Mouse (Mus musculus) kidney, postnatal 0 days (tissue): ENCODE results near the gene Lrrc29. TPM values are rescaled to one million over a fixed set of nuclear protein-coding genes. Genes with fewer than 3 reads are reported as not detected.

Experiments used
- ATAC-seq: fragments of 200-750 bp; cut with Nextera tagmentation; replicated peaks from 2 replicates; pipeline ENCODE4 v1.8.0; 2017; ENCODE audit warnings: low read depth, moderate number of reproducible peaks, moderate TSS enrichment, moderate library complexity; ENCODE audit not compliant: low FRiP score
- DNase-seq: peaks from one replicate; pipeline ENCODE4 v3.0.0-alpha.2; 2016; ENCODE audit warnings: low spot score
- H3K27ac ChIP-seq: fragments of 300-500 bp; sonication (generic); 2 replicates; pipeline ENCODE4 v1.5.1; 2014; ENCODE audit warnings: mild to moderate bottlenecking
- H3K27me3 ChIP-seq: fragments of 300-500 bp; sonication (generic); 2 replicates; pipeline ENCODE4 v1.6.1; 2014; ENCODE audit warnings: low read length, mixed read lengths; ENCODE audit not compliant: insufficient read depth
- H3K36me3 ChIP-seq: fragments of 300-500 bp; sonication (generic); 2 replicates; pipeline ENCODE4 v1.6.1; 2014; ENCODE audit warnings: low read length, mixed read lengths; ENCODE audit not compliant: insufficient read depth
- H3K4me1 ChIP-seq: fragments of 300-500 bp; sonication (generic); replicated peaks from 2 replicates; pipeline ENCODE4 v1.6.1; 2014; ENCODE audit warnings: antibody characterized with exemption, low read length, mixed read lengths; ENCODE audit not compliant: insufficient read depth
- H3K4me2 ChIP-seq: fragments of 300-500 bp; sonication (generic); 2 replicates; pipeline ENCODE4 v1.6.1; 2014; ENCODE audit warnings: mild to moderate bottlenecking, low read length, moderate library complexity, mixed read lengths
- H3K4me3 ChIP-seq: fragments of 300-500 bp; sonication (generic); replicated peaks from 2 replicates; pipeline ENCODE4 v1.5.1; 2014; ENCODE audit warnings: low read depth, low read length
- H3K9ac ChIP-seq: fragments of 300-500 bp; sonication (generic); 2 replicates; pipeline ENCODE4 v1.6.1; 2014; ENCODE audit warnings: low read depth, low read length
- H3K9me3 ChIP-seq: fragments of 300-500 bp; sonication (generic); replicated peaks from 2 replicates; pipeline ENCODE4 v1.6.1; 2016; ENCODE audit warnings: low read length, inconsistent platforms, mixed read lengths
- CTCF ChIP-seq: IDR thresholded peaks from 2 replicates; pipeline ENCODE4 v1.5.1; 2016; ENCODE audit warnings: antibody characterized with exemption, low read depth, mild to moderate bottlenecking, moderate library complexity
- WGBS: fragments of 180-500 bp; shearing (Covaris S2); extraction: QIAGEN DNeasy Blood & Tissue Kit; methylation state at CpG from one replicate; pipeline ENCODE4 v1.1.7; 2014; 5-methylcytosine and 5-hydroxymethylcytosine counted together
- polyA plus RNA-seq: library from polyadenylated mRNA; unstranded; fragments of >200 nt; fragmentation: Nextera tagmentation; extraction: Ambion mirVana; gene quantifications from 2 replicates; pipeline ENCODE4 v1.2.1, GENCODE M21; 2015

Lrrc29 gene
- polyA plus RNA-seq, 1 experiment from 2014 or later: 5.2 TPM

GRCm38 (mm10) chr8:105350186-105350585 is 24.1 kb upstream of the Lrrc29 start:
- TF ChIP-seq CTCF: no peak
- WGBS: 51% methylated on average over 7 of the region's 7 CpGs
- ATAC-seq (no peak), DNase-seq (no peak)
- H3K4me3 ChIP-seq: no peak overlapping the region
- H3K9ac ChIP-seq: no peak overlapping the region
- H3K4me1 ChIP-seq: peaks cover 24% of the 10 kb centered on the region; the same call in 1 of the 2 replicates
- H3K4me2 ChIP-seq: no peak overlapping the region; the same call in 1 of the 2 replicates
- no peak overlapping the region for H3K27ac ChIP-seq
- no peaks in the 10 kb centered on the region for H3K9me3 ChIP-seq
- H3K36me3 ChIP-seq: no peaks in the 10 kb centered on the region
- H3K27me3 ChIP-seq: no peaks in the 10 kb centered on the region

GRCm38 (mm10) chr8:105349096-105349771 is 23.2 kb upstream of the Lrrc29 start:
- peak overlapping the region; percentile 90 for H3K4me2 ChIP-seq
- no peak for TF ChIP-seq CTCF
- peak overlapping the region; percentile 59 for H3K9ac ChIP-seq
- H3K4me1 ChIP-seq: peaks cover 21% of the 10 kb centered on the region; the same call in 1 of the 2 replicates
- no peaks in the 10 kb centered on the region for H3K27me3 ChIP-seq
- no peaks in the 10 kb centered on the region for H3K9me3 ChIP-seq
- 4% methylated on average over 25 of the region's 48 CpGs for WGBS
- DNase-seq: no peak
- no peaks in the 10 kb centered on the region for H3K36me3 ChIP-seq
- H3K4me3 ChIP-seq: peak overlapping the region; percentile 73
- ATAC-seq: no peak
- H3K27ac ChIP-seq: no peak overlapping the region

- no peaks in the 10 kb centered on the region for H3K36me3 ChIP-seq
- H3K9ac ChIP-seq: peak within 1 kb of the TSS; percentile 74
- H3K4me3 ChIP-seq: peak within 1 kb of the TSS; percentile 73
- H3K27me3 ChIP-seq: no peaks in the 10 kb centered on the region
- TF ChIP-seq CTCF: peak; percentile 39
- H3K4me2 ChIP-seq: peak within 1 kb of the TSS; percentile 90
- no peaks in the 10 kb centered on the region for H3K9me3 ChIP-seq
- peak; percentile 70 for DNase-seq
- under 1% methylated on average over 34 of the region's 34 CpGs for WGBS
- peaks cover 21% of the 10 kb centered on the region; the same call in 1 of the 2 replicates for H3K4me1 ChIP-seq
- no peak for ATAC-seq
- H3K27ac ChIP-seq: peak within 1 kb of the TSS; percentile 88
Observed at GRCm38 (mm10) chr8:105348450-105349095, 22.5 kb upstream of the Lrrc29 start, which contains the start of gene Slc9a5. Gene Slc9a5, plus strand, starts transcription at chr8:105348843.

GRCm38 (mm10) chr8:105347428-105348221 is 21.5 kb upstream of the Lrrc29 start, which contains the start of gene Fhod1:
Gene Fhod1, minus strand, starts transcription at chr8:105347953.
- peak within 1 kb of the TSS; percentile 74 for H3K9ac ChIP-seq
- H3K4me1 ChIP-seq: peaks cover 21% of the 10 kb centered on the region; the same call in 1 of the 2 replicates
- peak within 1 kb of the TSS; percentile 90 for H3K4me2 ChIP-seq
- H3K36me3 ChIP-seq: no peaks in the 10 kb centered on the region
- under 1% methylated on average over 53 of the region's 53 CpGs for WGBS
- H3K9me3 ChIP-seq: no peaks in the 10 kb centered on the region
- peak; percentile 31; the same call in 1 of the 2 replicates for TF ChIP-seq CTCF
- peak within 1 kb of the TSS; percentile 88 for H3K27ac ChIP-seq
- peak; percentile 87 for ATAC-seq
- peak within 1 kb of the TSS; percentile 73 for H3K4me3 ChIP-seq
- DNase-seq: peak; percentile 99
- H3K27me3 ChIP-seq: no peaks in the 10 kb centered on the region

- ATAC-seq: peak; percentile 52
Observed at GRCm38 (mm10) chr8:105346611-105347427, 20.7 kb upstream of the Lrrc29 start.

More at GRCm38 (mm10) chr8:105346611-105347427, 20.7 kb upstream of the Lrrc29 start:
- Histone ChIP-seq H3K36me3 (no peaks in the 10 kb centered on the region), H3K27ac (peak overlapping the region; percentile 88), H3K9ac (peak overlapping the region; percentile 74), H3K9me3 (no peaks in the 10 kb centered on the region), H3K4me3 (peak overlapping the region; percentile 73), H3K4me2 (peak overlapping the region; percentile 90), H3K27me3 (no peaks in the 10 kb centered on the region), H3K4me1 (peaks cover 21% of the 10 kb centered on the region; the same call in 1 of the 2 replicates)
- TF ChIP-seq CTCF: 0 out of 2 replicates have a peak, but pooled peaks have one; percentile 2
- DNase-seq: peak; percentile 84
- WGBS: under 1% methylated on average over 34 of the region's 34 CpGs
